Comparison of ENCODE assay signal across 15 mouse cellular contexts in genomic region chr17:84492255-84492880, GRCm38 (mm10). TPM values are rescaled to one million over a fixed set of nuclear protein-coding genes. Genes with fewer than 3 reads are reported as not detected.
A peak's percentile ranks its signal among the peaks of the same experiment; 100 is the strongest.
DNase-seq lines count a peak whose midpoint lies in the region; ATAC-seq and TF ChIP-seq lines count a peak whose summit lies in the region.
"Had no signal": no experiment of that assay in that cellular context is flagged by ENCODE, and none has a peak within 500 bp of the region (broad histone marks: within the 10 kb centered on the region; RNA-seq: fewer than 3 reads in every experiment).

No protein-coding gene starts in this region.

- DNase-seq in hindbrain, embryonic 11.5 days (ENCODE audit: low spot score): peak; percentile 26
- DNase-seq in midbrain, postnatal 0 days (ENCODE audit: low spot score): peak; percentile 81
- no peak for DNase-seq in midbrain, embryonic 11.5 days (ENCODE audit: low spot score, missing footprints)
- DNase-seq in ZHBTc4 (ENCODE audit: low read depth, low spot score): peak; percentile 63
- DNase-seq in lung, postnatal 36 days: peak; percentile 60
- DNase-seq in layer of hippocampus, adult 2 months (ENCODE audit: low spot score in 2 of 2): no peak
- DNase-seq: cerebellum, adult 9-10 months; heart, adult 18-20 months; heart, postnatal 14 days; kidney, postnatal 25 days; liver, embryonic 13.5 days; right cerebral cortex, postnatal 25 days had no signal

- H3K27me3 ChIP-seq in hindbrain, embryonic 11.5 days (ENCODE audit: control insufficient read depth, insufficient read depth, low read length): no peaks in the 10 kb centered on the region
- no peaks in the 10 kb centered on the region for H3K27me3 ChIP-seq in hindbrain, embryonic 13.5 days
- no peaks in the 10 kb centered on the region for H3K27me3 ChIP-seq in midbrain, postnatal 0 days (ENCODE audit: insufficient read depth, low read length)
- H3K27me3 ChIP-seq in midbrain, embryonic 11.5 days (ENCODE audit: control insufficient read depth, insufficient read depth, low read length): no peaks in the 10 kb centered on the region
- no peaks in the 10 kb centered on the region for H3K27me3 ChIP-seq in liver, embryonic 12.5 days (replicated peaks)
- H3K27me3 ChIP-seq: liver, embryonic 13.5 days had no signal

- H3K4me2 ChIP-seq in hindbrain, embryonic 11.5 days (replicated peaks; ENCODE audit: low read depth, low read length): no peak overlapping the region
- no peak overlapping the region for H3K4me2 ChIP-seq in hindbrain, embryonic 13.5 days
- no peak overlapping the region for H3K4me2 ChIP-seq in midbrain, postnatal 0 days (ENCODE audit: low read depth, low read length, poor library complexity, severe bottlenecking)
- no peak overlapping the region for H3K4me2 ChIP-seq in midbrain, embryonic 11.5 days
- H3K4me2 ChIP-seq in liver, embryonic 12.5 days: no peak overlapping the region
- H3K4me2 ChIP-seq: liver, embryonic 13.5 days had no signal

- 32% methylated on average over 5 of the region's 5 CpGs for WGBS in hindbrain, embryonic 11.5 days
- WGBS in hindbrain, embryonic 13.5 days: 28% methylated on average over 5 of the region's 5 CpGs
- WGBS in midbrain, postnatal 0 days: 29% methylated on average over 5 of the region's 5 CpGs
- WGBS in midbrain, embryonic 11.5 days: 33% methylated on average over 5 of the region's 5 CpGs
- 35% methylated on average over 4 of the region's 5 CpGs for WGBS in liver, embryonic 12.5 days (ENCODE audit: insufficient replicate concordance)

- no peaks in the 10 kb centered on the region for H3K36me3 ChIP-seq in hindbrain, embryonic 11.5 days (ENCODE audit: control insufficient read depth, insufficient read depth, low read length)
- no peaks in the 10 kb centered on the region for H3K36me3 ChIP-seq in hindbrain, embryonic 13.5 days
- H3K36me3 ChIP-seq in midbrain, postnatal 0 days (ENCODE audit: insufficient read depth, low read length): no peaks in the 10 kb centered on the region
- H3K36me3 ChIP-seq in midbrain, embryonic 11.5 days (ENCODE audit: control insufficient read depth, insufficient read depth, low read length): no peaks in the 10 kb centered on the region
- no peaks in the 10 kb centered on the region for H3K36me3 ChIP-seq in liver, embryonic 12.5 days
- H3K36me3 ChIP-seq: liver, embryonic 13.5 days had no signal

- H3K4me1 ChIP-seq in hindbrain, embryonic 11.5 days (replicated peaks; ENCODE audit: control insufficient read depth, insufficient read depth, low read length): no peaks in the 10 kb centered on the region
- no peaks in the 10 kb centered on the region for H3K4me1 ChIP-seq in hindbrain, embryonic 13.5 days (replicated peaks)
- no peaks in the 10 kb centered on the region for H3K4me1 ChIP-seq in midbrain, postnatal 0 days (ENCODE audit: insufficient read depth, low read length)
- H3K4me1 ChIP-seq in midbrain, embryonic 11.5 days (ENCODE audit: control insufficient read depth, insufficient read depth, low read length): no peaks in the 10 kb centered on the region
- no peaks in the 10 kb centered on the region for H3K4me1 ChIP-seq in liver, embryonic 12.5 days
- H3K4me1 ChIP-seq: liver, embryonic 13.5 days had no signal

- no peak overlapping the region for H3K27ac ChIP-seq in hindbrain, embryonic 11.5 days (ENCODE audit: low read depth, low read length)
- no peak overlapping the region for H3K27ac ChIP-seq in hindbrain, embryonic 13.5 days
- H3K27ac ChIP-seq in midbrain, postnatal 0 days (ENCODE audit: low read depth, low read length): no peak overlapping the region
- H3K27ac ChIP-seq in midbrain, embryonic 11.5 days (ENCODE audit: low read depth, low read length): no peak overlapping the region
- H3K27ac ChIP-seq in layer of hippocampus, adult 2 months: no peak overlapping the region
- no peak overlapping the region for H3K27ac ChIP-seq in liver, embryonic 12.5 days
- H3K27ac ChIP-seq: liver, embryonic 13.5 days had no signal

- no peak overlapping the region for H3K4me3 ChIP-seq in hindbrain, embryonic 11.5 days (ENCODE audit: low read depth, low read length)
- H3K4me3 ChIP-seq in hindbrain, embryonic 13.5 days: no peak overlapping the region
- H3K4me3 ChIP-seq in midbrain, postnatal 0 days (ENCODE audit: low read depth, low read length): no peak overlapping the region
- no peak overlapping the region for H3K4me3 ChIP-seq in midbrain, embryonic 11.5 days (ENCODE audit: low read depth, low read length)
- H3K4me3 ChIP-seq in layer of hippocampus, adult 2 months: no peak overlapping the region
- H3K4me3 ChIP-seq in liver, embryonic 12.5 days: no peak overlapping the region
- H3K4me3 ChIP-seq: liver, embryonic 13.5 days had no signal

- H3K9ac ChIP-seq in hindbrain, embryonic 11.5 days (ENCODE audit: low read depth, low read length): no peak overlapping the region
- H3K9ac ChIP-seq in hindbrain, embryonic 13.5 days: no peak overlapping the region
- no peak overlapping the region for H3K9ac ChIP-seq in midbrain, postnatal 0 days (replicated peaks; ENCODE audit: low read length, poor library complexity, severe bottlenecking)
- no peak overlapping the region for H3K9ac ChIP-seq in midbrain, embryonic 11.5 days (ENCODE audit: low read length)
- no peak overlapping the region for H3K9ac ChIP-seq in liver, embryonic 12.5 days
- H3K9ac ChIP-seq: liver, embryonic 13.5 days had no signal

- ATAC-seq in hindbrain, embryonic 11.5 days (ENCODE audit: low FRiP score): no peak
- ATAC-seq in hindbrain, embryonic 13.5 days (ENCODE audit: low FRiP score): no peak
- ATAC-seq in midbrain, postnatal 0 days (ENCODE audit: low FRiP score): no peak
- ATAC-seq in midbrain, embryonic 11.5 days (ENCODE audit: low FRiP score): no peak
- no peak for ATAC-seq in liver, embryonic 12.5 days
- ATAC-seq: intestine, postnatal 0 days had no signal

- TF ChIP-seq CTCF in midbrain, postnatal 0 days (IDR thresholded peaks at IDR 0.05): no peak
- no peak for TF ChIP-seq CTCF in layer of hippocampus, adult 2 months (conservative IDR thresholded peaks at IDR 0.05)

- H3K9me3 ChIP-seq in hindbrain, embryonic 11.5 days (ENCODE audit: control insufficient read depth, low read length): no peaks in the 10 kb centered on the region
- no peaks in the 10 kb centered on the region for H3K9me3 ChIP-seq in hindbrain, embryonic 13.5 days
- no peaks in the 10 kb centered on the region for H3K9me3 ChIP-seq in midbrain, postnatal 0 days (ENCODE audit: low read length)
- no peaks in the 10 kb centered on the region for H3K9me3 ChIP-seq in midbrain, embryonic 11.5 days (ENCODE audit: control insufficient read depth, low read length)
- no peaks in the 10 kb centered on the region for H3K9me3 ChIP-seq in liver, embryonic 12.5 days (replicated peaks)
- H3K9me3 ChIP-seq: liver, embryonic 13.5 days had no signal

RNA-seq across cellular contexts. Expression of gene Plekhh2, which starts 19.3 kb away (rescaled TPM):
- 2.3 and 3.4 TPM in 2 replicates for polyA plus RNA-seq in hindbrain, embryonic 11.5 days (2014; fragmentation: Nextera tagmentation; extraction: Ambion mirVana)
- 1.9 and 2.1 TPM in 2 replicates for polyA plus RNA-seq in hindbrain, embryonic 13.5 days (2015; fragmentation: Nextera tagmentation; extraction: Ambion mirVana)
- total RNA-seq in midbrain, postnatal 0 days (2014; rRNA removed): 3.1 and 4.3 TPM in 2 replicates
- 1.2 and 1.6 TPM in 2 replicates for polyA plus RNA-seq in midbrain, postnatal 0 days (2015; fragmentation: Nextera tagmentation; extraction: Ambion mirVana)
- polyA plus RNA-seq in midbrain, embryonic 11.5 days (2014; fragmentation: Nextera tagmentation; extraction: Ambion mirVana): 2.8 and 3.1 TPM in 2 replicates
- total RNA-seq in layer of hippocampus, adult 2 months (2021): 1 to 10 TPM; 5.2 to 5.8 TPM
- 0.76 and 0.81 TPM in 2 replicates for polyA plus RNA-seq in liver, embryonic 12.5 days (2016; fragmentation: Nextera tagmentation; extraction: Ambion mirVana)

RNA-seq across cellular contexts. Expression of gene Thada, which starts 26.4 kb away (rescaled TPM):
- polyA plus RNA-seq in hindbrain, embryonic 11.5 days (2014; fragmentation: Nextera tagmentation; extraction: Ambion mirVana): 7.9 and 13.1 TPM in 2 replicates
- 6.1 and 8.5 TPM in 2 replicates for polyA plus RNA-seq in hindbrain, embryonic 13.5 days (2015; fragmentation: Nextera tagmentation; extraction: Ambion mirVana)
- total RNA-seq in midbrain, postnatal 0 days (2014; rRNA removed): 12.2 and 24.1 TPM in 2 replicates
- polyA plus RNA-seq in midbrain, postnatal 0 days (2015; fragmentation: Nextera tagmentation; extraction: Ambion mirVana): 2.8 and 4.3 TPM in 2 replicates
- 7.6 and 8.7 TPM in 2 replicates for polyA plus RNA-seq in midbrain, embryonic 11.5 days (2014; fragmentation: Nextera tagmentation; extraction: Ambion mirVana)
- 10 to 100 TPM; 14.8 to 17.3 TPM for total RNA-seq in layer of hippocampus, adult 2 months (2021)
- 6.1 and 7.8 TPM in 2 replicates for polyA plus RNA-seq in liver, embryonic 12.5 days (2016; fragmentation: Nextera tagmentation; extraction: Ambion mirVana)

Comparison
In these comparisons a context has a peak if more than half of its experiments do, and no peak if none do; other contexts are left out.
1. DNase-seq: peak in hindbrain, embryonic 11.5 days (single experiment), midbrain, postnatal 0 days (single experiment), ZHBTc4 (single experiment) and lung, postnatal 36 days (single experiment); none in midbrain, embryonic 11.5 days (single experiment) and layer of hippocampus, adult 2 months (0 of 2).